Mouse (Mus musculus) right cerebral cortex, postnatal 4 days (tissue): ENCODE results near the gene Emg1.

Source experiments
- DNase-seq: peaks from one replicate; pipeline ENCODE4 v3.0.0-alpha.2; 2022

The Emg1 gene

GRCm38 (mm10) chr6:124711824-124712782 lies at the start of gene Emg1, which contains the start of gene Phb2:
TSS of gene Emg1 (minus strand) at chr6:124712178.
TSS of gene Phb2 (plus strand) at chr6:124712336.
- DNase-seq: peak; percentile 94

GRCm38 (mm10) chr6:124759259-124759658 lies 47.3 kb upstream of the Emg1 start:
- peak; percentile 63 for DNase-seq

GRCm38 (mm10) chr6:124758849-124759232 lies 46.9 kb upstream of the Emg1 start:
- no peak for DNase-seq

GRCm38 (mm10) chr6:124757909-124758848 lies 46.2 kb upstream of the Emg1 start:
- DNase-seq: peak; percentile 49

- DNase-seq: no peak
Measured at GRCm38 (mm10) chr6:124757351-124757880, 45.4 kb upstream of the Emg1 start.

DNA sequence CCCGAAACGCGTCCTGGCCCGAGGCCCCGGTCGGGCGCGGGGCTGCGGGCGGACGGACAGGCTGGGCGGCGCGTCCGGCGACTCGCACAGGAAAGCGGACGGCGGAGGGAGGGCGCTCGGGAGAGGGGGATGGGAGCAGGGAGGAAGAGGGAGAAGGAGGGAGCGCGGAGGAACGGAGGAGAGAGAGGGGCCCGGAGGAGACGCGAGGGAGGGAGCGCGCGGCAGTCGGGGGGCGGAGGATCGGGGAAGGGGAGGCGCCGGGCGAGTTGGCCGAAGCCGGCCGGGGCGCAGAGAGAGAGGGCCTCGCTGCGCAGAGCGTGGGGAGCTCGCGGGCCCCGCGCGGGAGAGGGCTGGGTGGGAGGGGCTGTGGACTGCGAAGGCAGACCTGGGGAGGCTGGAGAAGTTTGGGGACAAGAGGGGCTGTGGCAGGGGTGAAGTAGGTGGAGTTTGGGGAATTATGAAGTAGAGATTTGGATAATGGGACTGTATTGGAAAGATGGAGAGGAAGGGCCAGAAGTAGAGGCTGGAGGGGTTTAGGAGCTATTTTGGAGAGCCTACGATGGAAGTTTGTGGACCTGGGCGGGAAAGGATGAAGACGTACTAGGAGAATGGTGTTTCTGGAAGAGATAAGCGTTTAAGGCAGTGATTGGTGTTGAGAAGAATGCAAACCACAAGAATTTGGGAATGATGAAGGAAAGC lies 44.8 kb upstream of the Emg1 start:
- DNase-seq: peak; percentile 79

DNA sequence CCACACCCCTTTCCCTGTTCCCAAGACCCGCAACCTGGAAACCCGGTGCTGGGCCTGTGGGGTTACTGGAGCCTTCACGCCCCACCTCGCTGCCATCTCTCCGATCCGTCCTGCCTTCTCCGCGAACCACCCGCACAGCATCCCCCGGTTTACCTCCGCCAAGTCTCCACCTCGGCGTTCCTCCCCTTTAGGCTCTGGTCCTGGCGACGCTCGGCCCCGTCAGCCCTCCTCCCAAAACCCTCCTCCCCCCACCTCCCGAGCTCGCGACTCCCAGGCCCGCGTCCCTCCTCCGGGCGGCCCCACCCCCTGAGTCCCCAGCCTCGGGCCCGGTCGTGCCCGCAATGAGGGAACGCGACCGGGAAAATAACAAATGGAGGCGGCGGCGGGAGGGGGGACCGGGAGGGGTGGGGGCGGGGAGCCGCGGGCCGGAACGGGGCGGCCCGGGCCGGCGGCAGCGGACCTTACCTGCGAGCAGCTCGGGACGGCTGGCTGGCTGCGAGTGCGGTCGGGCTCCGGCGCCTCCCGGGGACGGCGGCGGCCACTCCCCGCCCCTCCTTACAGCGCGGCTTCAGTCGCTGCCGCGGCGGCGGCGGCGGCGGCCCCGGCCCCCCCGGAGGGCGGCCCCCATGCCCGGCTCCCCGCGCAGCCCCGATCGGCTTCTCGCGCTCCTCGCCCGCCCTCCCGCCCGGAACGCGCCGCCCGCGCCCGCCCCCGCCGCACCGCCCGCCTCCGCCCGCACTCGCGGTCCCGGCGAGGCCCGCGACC lies 44.0 kb upstream of the Emg1 start, which contains the start of the genes Gm45234 and Atn1:
Gene Gm45234, minus strand, starts transcription at position 191 of the 765 bp plus-strand sequence.
Gene Atn1, minus strand, starts transcription at position 694 of the 765 bp plus-strand sequence.
- DNase-seq: peak; percentile 62

- no peak for DNase-seq
Measured at GRCm38 (mm10) chr6:124755306-124755705, 43.3 kb upstream of the Emg1 start.

GRCm38 (mm10) chr6:124753861-124754260 lies 41.9 kb upstream of the Emg1 start:
- DNase-seq: no peak

GRCm38 (mm10) chr6:124750405-124750804 lies 38.4 kb upstream of the Emg1 start:
- DNase-seq: no peak

- no peak for DNase-seq
Measured at GRCm38 (mm10) chr6:124746654-124747632, 35.0 kb upstream of the Emg1 start.

DNA sequence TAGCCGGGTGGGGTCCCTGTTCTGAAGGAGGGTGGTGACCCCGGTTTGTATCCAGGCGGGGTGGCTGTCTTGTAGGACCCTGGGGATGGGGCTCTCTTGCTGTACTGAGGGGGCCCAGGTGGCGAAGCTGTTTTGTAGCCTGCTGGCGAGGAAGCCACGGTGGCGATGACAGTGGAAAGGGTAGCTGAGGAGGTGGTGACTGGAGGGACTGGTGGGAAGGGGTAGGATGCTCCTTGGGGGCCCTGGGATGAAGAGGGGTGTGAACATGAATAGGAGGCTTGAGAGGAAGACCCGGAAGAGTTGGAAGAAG lies 34.3 kb upstream of the Emg1 start:
- no peak for DNase-seq

GRCm38 (mm10) chr6:124745490-124746295 lies 33.7 kb upstream of the Emg1 start:
- DNase-seq: peak; percentile 93

- no peak for DNase-seq
Measured at GRCm38 (mm10) chr6:124744755-124745321, 32.9 kb upstream of the Emg1 start.

DNA sequence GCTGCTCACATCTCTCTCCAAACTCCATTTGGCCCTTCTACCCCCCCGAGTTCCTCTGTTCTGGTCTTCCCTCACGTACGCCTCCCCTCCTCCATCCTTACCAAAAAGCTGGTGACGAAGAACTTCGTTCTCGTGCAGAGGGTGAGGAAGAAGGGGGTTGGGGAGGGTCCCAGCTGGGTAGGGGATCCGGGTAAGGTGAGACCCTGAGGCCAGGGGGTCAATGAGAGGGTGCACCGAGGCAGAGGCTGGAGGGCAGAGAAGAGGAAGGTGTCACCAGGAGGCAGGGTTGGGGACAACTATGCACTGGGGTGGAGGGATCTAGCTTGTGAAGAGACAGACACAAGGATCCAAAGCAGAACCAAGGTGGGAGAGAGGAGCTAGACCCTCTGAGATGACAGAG lies 31.7 kb upstream of the Emg1 start:
- no peak for DNase-seq

DNA sequence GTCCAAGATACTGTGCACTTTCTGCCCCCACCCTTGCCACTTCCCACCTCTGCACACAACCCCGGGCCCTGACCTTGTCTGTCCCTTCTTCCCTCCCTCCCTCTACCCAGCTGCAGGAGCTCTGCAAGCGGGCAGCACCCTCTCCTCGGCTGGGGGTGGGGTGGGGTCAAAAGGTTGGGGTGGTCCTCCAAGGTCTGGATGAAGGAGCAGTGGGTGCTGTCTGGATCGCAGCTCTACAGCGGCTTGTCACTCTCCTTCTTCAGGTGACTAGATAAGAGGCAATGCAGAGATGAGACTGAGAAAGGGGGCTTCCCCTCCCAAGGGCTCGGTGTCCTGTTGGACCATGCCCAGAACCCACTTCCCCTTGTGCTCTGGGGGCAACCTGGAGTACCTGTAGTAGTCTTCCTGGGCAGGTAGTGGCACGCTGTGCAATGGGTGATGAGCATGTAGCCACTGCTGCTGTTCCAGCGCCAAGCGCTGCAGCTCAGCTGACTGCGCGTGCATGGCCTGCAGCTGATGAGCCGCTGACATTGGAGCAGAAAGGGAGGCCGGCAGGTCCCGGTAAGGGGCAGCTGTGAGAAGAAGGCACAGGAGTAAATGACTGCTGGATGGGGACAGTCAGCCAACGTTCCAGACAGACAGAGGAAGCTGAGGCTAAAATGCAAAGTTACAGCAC lies 31.0 kb upstream of the Emg1 start:
- DNase-seq: no peak

- no peak for DNase-seq
Measured at GRCm38 (mm10) chr6:124741842-124742241, 29.9 kb upstream of the Emg1 start.
